Mouse (Mus musculus) spleen, postnatal 14 days (tissue): Measurements from ENCODE around the gene 2700081O15Rik.
"Not testable (repeated sequence)": the region's sequence is repeated elsewhere in the genome, so short reads cannot be mapped to it uniquely, and the experiment has no call there.

ENCODE experiments used
- DNase-seq, 2 experiments: peaks; one replicate each; pipeline ENCODE4 v3.0.0; 2021 to 2022; ENCODE audit warnings: low spot score in 2 of 2

Gene 2700081O15Rik

GRCm38 (mm10) chr19:7416834-7417735, at the start of gene 2700081O15Rik:
Gene 2700081O15Rik (plus strand): TSS chr19:7417625.
- DNase-seq, result peak; percentile 33 to 54

GRCm38 (mm10) chr19:7369469-7369868, 48.0 kb upstream of the 2700081O15Rik start:
- DNase-seq, result not testable (repeated sequence)

- no peak for DNase-seq
These were observed 42.9 kb upstream of the 2700081O15Rik start for GRCm38 (mm10) chr19:7374491-7374890.

- DNase-seq, result no peak
These were observed 39.8 kb upstream of the 2700081O15Rik start for GRCm38 (mm10) chr19:7377639-7378038.

- no peak for DNase-seq
These were observed 35.5 kb upstream of the 2700081O15Rik start for GRCm38 (mm10) chr19:7381906-7382247.

- peak; percentile 13 to 27 for DNase-seq
These were observed 35.0 kb upstream of the 2700081O15Rik start for GRCm38 (mm10) chr19:7382248-7382902.

GRCm38 (mm10) chr19:7382903-7383865, 34.2 kb upstream of the 2700081O15Rik start, which contains the start of gene Spindoc:
Gene Spindoc (minus strand): TSS chr19:7382994.
- peak; percentile 99 for DNase-seq

GRCm38 (mm10) chr19:7386042-7386441, 31.4 kb upstream of the 2700081O15Rik start:
- DNase-seq, result no peak

GRCm38 (mm10) chr19:7388488-7388887, 28.9 kb upstream of the 2700081O15Rik start:
- DNase-seq, result no peak

GRCm38 (mm10) chr19:7396867-7397826, 20.3 kb upstream of the 2700081O15Rik start:
- DNase-seq, result not testable (repeated sequence)

- DNase-seq, result not testable (repeated sequence)
These were observed 18.5 kb upstream of the 2700081O15Rik start for GRCm38 (mm10) chr19:7398898-7399297.

GRCm38 (mm10) chr19:7400635-7401034, 16.8 kb upstream of the 2700081O15Rik start:
- DNase-seq, result no peak

GRCm38 (mm10) chr19:7404623-7405229, 12.7 kb upstream of the 2700081O15Rik start:
- no peak for DNase-seq

- DNase-seq, result no peak
These were observed 5.1 kb upstream of the 2700081O15Rik start for GRCm38 (mm10) chr19:7412361-7412760.

GRCm38 (mm10) chr19:7415916-7416833, 1.2 kb upstream of the 2700081O15Rik start:
- DNase-seq, result no peak

- peak; percentile 54 to 68 for DNase-seq
These were observed 755 bp downstream of the 2700081O15Rik start for GRCm38 (mm10) chr19:7417911-7418849.

GRCm38 (mm10) chr19:7419134-7419533, 1.7 kb downstream of the 2700081O15Rik start:
- no peak for DNase-seq

GRCm38 (mm10) chr19:7420108-7420507, 2.7 kb downstream of the 2700081O15Rik start:
- no peak for DNase-seq
